Mouse (Mus musculus) megakaryocyte, embryonic 14.5 days (primary cell): ENCODE measurements around the gene Rasgef1b.

ENCODE experiments used
- FLI1 ChIP-seq: IDR thresholded peaks from 2 replicates; pipeline ENCODE4 v1.6.1; 2012; ENCODE audit warnings: low read length, inconsistent platforms, mixed read lengths
- GATA1 ChIP-seq: IDR thresholded peaks from 3 replicates; pipeline ENCODE4 v1.6.1; 2012; ENCODE audit warnings: mixed read lengths, low read length, inconsistent platforms, borderline replicate concordance

DNA sequence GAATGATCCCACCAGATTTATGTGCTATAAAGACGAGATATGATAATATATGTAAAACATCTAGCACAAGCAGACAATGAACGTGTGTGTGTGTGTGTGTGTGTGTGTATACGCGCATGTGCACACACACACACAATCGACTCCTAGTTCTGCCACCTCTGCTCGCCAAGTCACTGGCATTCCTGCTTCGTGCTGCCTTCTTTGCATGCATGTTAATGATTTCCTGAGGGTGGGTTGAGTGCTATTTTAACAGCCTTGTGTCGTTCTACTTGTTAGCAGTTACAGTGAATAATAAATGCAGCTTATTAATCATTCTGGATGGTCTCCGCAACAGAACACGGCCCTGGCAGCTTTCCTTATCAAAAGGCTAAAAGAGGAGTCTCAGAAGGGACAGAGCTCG, 129.5 kb downstream of the Rasgef1b start:
- TF ChIP-seq GATA1 = no peak
- TF ChIP-seq FLI1 = no peak
